Mouse (Mus musculus) ovary, postnatal 14 days (tissue): ENCODE measurements around the gene Taok2.

Experiments used
- DNase-seq: peaks from one replicate; pipeline ENCODE4 v3.0.0; 2022; ENCODE audit warnings: low spot score

The Taok2 gene

GRCm38 (mm10) chr7:126825952-126826351 is 58.6 kb downstream of the Taok2 start:
- DNase-seq, result no peak

GRCm38 (mm10) chr7:126825403-126825802 is 59.1 kb downstream of the Taok2 start:
- no peak for DNase-seq

DNA sequence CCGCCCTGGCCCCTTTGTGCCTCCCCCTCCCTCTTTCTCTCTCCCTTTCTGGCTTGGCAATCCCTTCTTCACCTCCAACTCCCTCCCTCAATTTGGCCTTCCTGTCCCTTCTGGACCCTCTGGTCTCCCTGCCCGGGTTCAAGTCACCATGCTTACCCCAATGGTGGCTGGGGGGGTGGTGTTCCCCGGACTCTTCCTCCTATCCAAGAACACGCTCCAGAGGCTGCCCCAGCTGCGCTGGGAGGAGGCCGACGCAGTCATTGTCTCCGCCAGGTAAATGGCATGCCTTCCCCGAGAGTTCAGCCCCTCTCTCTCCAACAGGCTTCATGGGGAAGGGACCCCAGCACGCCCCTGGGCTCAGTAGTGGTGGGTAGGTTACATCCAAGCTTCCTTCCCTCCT is 60.6 kb downstream of the Taok2 start:
- DNase-seq, result no peak

DNA sequence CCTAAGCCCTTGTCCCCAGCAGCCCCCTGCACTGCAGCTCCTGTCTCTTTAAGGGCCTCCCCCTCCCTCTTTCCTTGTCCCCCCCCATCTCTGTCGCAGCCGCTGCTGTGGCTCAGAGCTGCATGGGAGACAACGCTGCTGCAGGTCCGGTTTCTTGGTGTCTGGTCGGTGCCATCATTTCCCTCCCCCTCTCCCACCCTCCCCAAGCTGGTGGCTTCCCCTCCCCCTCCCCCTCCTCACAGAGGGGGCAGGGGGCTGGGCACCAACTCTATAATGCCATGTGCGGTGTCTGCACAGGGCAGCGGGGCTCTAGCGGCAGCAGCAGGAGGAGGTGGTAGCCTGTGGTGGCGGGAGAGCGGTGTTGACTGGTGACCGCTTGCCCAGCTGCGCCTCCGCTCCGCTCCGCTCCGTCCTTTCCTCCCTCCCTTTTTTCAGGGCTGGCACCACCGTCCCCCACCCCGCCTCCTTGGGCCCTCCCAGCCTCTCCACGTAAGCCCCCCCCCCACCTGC is 61.2 kb downstream of the Taok2 start:
- no peak for DNase-seq

DNA sequence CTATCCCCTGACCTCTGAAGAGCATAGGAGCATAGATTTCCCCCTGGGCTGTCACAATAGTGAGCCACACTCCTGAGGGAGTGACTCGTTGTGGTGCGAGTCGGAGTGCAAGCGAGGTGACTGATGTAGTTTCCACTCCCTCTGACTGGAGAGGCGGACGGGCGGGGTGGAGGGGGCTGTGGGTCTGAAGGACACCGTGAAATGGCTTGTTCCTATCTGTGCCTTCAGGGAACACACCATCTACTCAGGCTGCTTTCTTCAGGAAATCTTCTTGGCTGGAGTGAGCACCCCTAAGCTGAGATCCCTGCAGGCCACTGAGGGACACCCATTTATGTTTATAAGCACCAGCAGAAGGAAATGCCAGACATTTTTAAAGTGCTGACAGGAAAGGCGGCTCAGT is 61.8 kb downstream of the Taok2 start:
- DNase-seq, result no peak

DNA sequence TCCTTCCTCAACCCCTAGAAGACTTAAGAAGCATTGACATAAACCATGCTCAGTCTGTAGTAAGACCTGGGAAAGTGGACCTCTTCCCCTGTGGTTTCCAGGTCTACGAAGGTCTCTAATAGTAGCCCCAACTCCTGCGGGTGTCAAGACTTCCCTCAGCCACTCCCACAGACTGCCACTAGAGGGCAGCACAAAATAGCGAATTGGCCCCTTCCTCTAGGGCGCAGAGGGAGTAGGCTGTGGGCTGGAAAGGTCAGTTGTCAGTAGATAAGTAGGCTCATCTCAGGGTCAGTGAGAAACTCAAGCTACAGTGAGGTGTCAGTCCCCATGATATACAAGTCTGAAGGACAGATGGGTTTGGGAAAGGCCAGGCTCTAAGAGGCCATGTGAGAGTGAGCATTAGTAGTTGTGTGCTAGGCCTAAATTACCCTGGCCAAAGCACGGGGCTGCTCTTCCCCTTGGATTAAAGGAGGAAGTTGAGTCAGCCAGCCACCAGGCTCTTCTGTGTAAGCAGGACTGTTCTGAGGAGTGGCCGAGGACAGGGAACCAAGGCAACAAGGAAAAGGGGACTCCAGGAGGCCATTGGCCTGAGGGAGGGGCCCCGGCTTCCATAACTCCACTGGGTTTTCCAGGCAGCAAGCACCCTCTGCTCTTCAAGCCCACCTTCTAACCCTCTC is 62.5 kb downstream of the Taok2 start:
- peak; percentile 78 for DNase-seq

- DNase-seq, result no peak
These were observed 65.7 kb downstream of the Taok2 start for GRCm38 (mm10) chr7:126818818-126819217.

DNA sequence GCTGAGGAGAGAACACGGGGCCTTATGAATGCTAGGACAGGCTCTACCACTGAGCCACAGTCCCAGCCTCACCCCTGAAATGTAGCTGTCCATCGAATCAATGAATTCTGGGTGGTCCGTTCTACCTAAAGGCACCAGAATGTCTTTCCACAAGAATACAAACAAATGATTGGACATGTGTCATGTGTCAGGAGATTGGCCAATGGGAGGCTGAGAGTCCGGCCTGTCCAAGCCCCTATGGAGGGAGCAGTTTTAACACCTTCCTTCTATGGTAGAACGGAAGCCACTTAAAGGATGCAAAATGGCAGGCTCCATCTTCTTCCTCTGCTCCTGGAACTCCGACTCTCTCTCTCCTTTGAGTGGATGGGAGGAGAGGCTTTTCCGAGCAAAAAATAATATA is 66.9 kb downstream of the Taok2 start:
- no peak for DNase-seq

DNA sequence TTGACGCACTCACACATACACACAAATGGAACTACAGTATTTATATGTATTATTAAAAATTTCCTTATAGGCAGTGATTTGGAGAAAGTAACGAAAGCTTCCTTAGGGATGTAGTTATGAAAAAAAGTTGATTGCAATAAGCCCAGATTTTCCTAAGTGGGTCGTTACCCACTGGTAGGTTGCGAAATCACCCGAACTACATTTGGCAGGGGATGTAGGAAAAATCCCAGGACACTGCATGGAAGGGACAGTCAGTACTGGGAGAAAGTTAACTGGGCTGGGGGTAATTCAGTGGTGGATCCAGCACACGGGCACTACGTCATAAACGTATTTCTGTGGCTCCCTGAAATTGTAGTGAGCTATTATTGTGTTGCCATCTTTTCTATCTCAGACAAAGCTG is 68.0 kb downstream of the Taok2 start:
- no peak for DNase-seq

- no peak for DNase-seq
These were observed 68.7 kb downstream of the Taok2 start for GRCm38 (mm10) chr7:126815726-126816222.
